11 mouse cellular contexts compared by ENCODE assay signal in genomic region chrX:160996051-160996450, GRCm38 (mm10). TPM values are rescaled to one million over a fixed set of nuclear protein-coding genes. Genes with fewer than 3 reads are reported as not detected.
DNase-seq lines count a peak whose midpoint lies in the region; ATAC-seq and TF ChIP-seq lines count a peak whose summit lies in the region.
"Had no signal": no experiment of that assay in that cellular context is flagged by ENCODE, and none has a peak within 500 bp of the region (broad histone marks: within the 10 kb centered on the region; RNA-seq: fewer than 3 reads in every experiment).

No protein-coding gene starts in this region.

- H3K9me3 ChIP-seq in forebrain, postnatal 0 days (ENCODE audit: low read length), result no peaks in the 10 kb centered on the region
- H3K9me3 ChIP-seq: embryonic facial prominence, embryonic 15.5 days had no signal

- no peaks in the 10 kb centered on the region for H3K27me3 ChIP-seq in forebrain, postnatal 0 days (ENCODE audit: insufficient read depth, low read length)
- H3K27me3 ChIP-seq: embryonic facial prominence, embryonic 15.5 days had no signal

- no peaks in the 10 kb centered on the region for H3K36me3 ChIP-seq in forebrain, postnatal 0 days (ENCODE audit: insufficient read depth)
- H3K36me3 ChIP-seq: embryonic facial prominence, embryonic 15.5 days had no signal

- no peak for ATAC-seq in forebrain, postnatal 0 days
- ATAC-seq: lung, postnatal 0 days had no signal

- peak; percentile 15 for DNase-seq in layer of hippocampus, adult 11-12 months (ENCODE audit: low spot score)
- DNase-seq in layer of hippocampus, postnatal 10 days (ENCODE audit: low spot score in 2 of 2), result no peak
- peak; percentile 43 to 47 for DNase-seq in adrenal gland, postnatal 36 days
- peak; percentile 38 for DNase-seq in forebrain, postnatal 0 days
- DNase-seq in neural tube, embryonic 10.5 days (ENCODE audit: extremely low spot score, low spot score), result peak; percentile 17
- DNase-seq in cerebellum, adult 8-10 months, result no peak
- DNase-seq in left cerebral cortex, postnatal 10 days (ENCODE audit: extremely low spot score in 1 of 2, low spot score in 2 of 2), result no peak
- no peak for DNase-seq in urinary bladder, adult 2 months (ENCODE audit: low spot score)
- DNase-seq: right cerebral cortex, postnatal 25 days had no signal

- H3K4me1 ChIP-seq in forebrain, postnatal 0 days (ENCODE audit: insufficient read depth), result no peaks in the 10 kb centered on the region
- H3K4me1 ChIP-seq: embryonic facial prominence, embryonic 15.5 days had no signal

- no peak overlapping the region; the same call in 1 of the 2 replicates for H3K9ac ChIP-seq in forebrain, postnatal 0 days
- H3K9ac ChIP-seq: embryonic facial prominence, embryonic 15.5 days had no signal

- intact Hi-C loops in left cerebral cortex, postnatal 10 days (cut with DNase I), result no loop called here

- TF ChIP-seq CTCF in forebrain, postnatal 0 days (IDR thresholded peaks at IDR 0.05; ENCODE audit: low read depth), result no peak

- 28% methylated on average over 5 of the region's 5 CpGs for WGBS in forebrain, postnatal 0 days

- peak overlapping the region; percentile 58 for H3K27ac ChIP-seq in forebrain, postnatal 0 days (ENCODE audit: low read depth, low read length)

- H3K4me2 ChIP-seq in forebrain, postnatal 0 days (ENCODE audit: low read depth), result peak overlapping the region; percentile 41

- peak overlapping the region; percentile 42; the same call in 1 of the 2 replicates for H3K4me3 ChIP-seq in forebrain, postnatal 0 days (ENCODE audit: low read depth, low read length)

RNA-seq across cellular contexts. Expression of gene Cdkl5, which starts 1.5 kb away (rescaled TPM):
- 10 to 100 TPM; 93.4 to 95.9 TPM for total RNA-seq in layer of hippocampus, postnatal 10 days (2021)
- total RNA-seq in adrenal gland, postnatal 36 days (2021), result 10 to 100 TPM; 17.5 to 24.1 TPM
- 25.6 and 31.9 TPM in 2 replicates for total RNA-seq in forebrain, postnatal 0 days (2014; rRNA removed)
- polyA plus RNA-seq in forebrain, postnatal 0 days (2015; fragmentation: Nextera tagmentation; extraction: Ambion mirVana), result 5.8 and 7.2 TPM in 2 replicates
- total RNA-seq in left cerebral cortex, postnatal 10 days (2021), result 100 to 1,000 TPM; 132 to 142 TPM
- 2.8 and 3.2 TPM in 2 replicates for polyA plus RNA-seq in urinary bladder, adult 2 months (2012; rRNA removed)

Comparison
In these comparisons a context has a peak if more than half of its experiments do, and no peak if none do; other contexts are left out.
1. DNase-seq: peak in layer of hippocampus, adult 11-12 months (single experiment), adrenal gland, postnatal 36 days (2 of 2), forebrain, postnatal 0 days (single experiment) and neural tube, embryonic 10.5 days (single experiment); none in layer of hippocampus, postnatal 10 days (0 of 2), cerebellum, adult 8-10 months (single experiment), left cerebral cortex, postnatal 10 days (0 of 2) and urinary bladder, adult 2 months (single experiment).